Mouse (Mus musculus) common myeloid progenitor, adult 5-6 weeks (primary cell): ENCODE results near the gene Fam168b. TPM values are rescaled to one million over a fixed set of nuclear protein-coding genes. Genes with fewer than 3 reads are reported as not detected.

Experiments
- ATAC-seq: replicated peaks from 2 replicates; pipeline ENCODE4 v1.8.0; 2016; ENCODE audit warnings: low read depth, mild to moderate bottlenecking, moderate TSS enrichment, inconsistent platforms; ENCODE audit not compliant: poor library complexity, severe bottlenecking
- total RNA-seq: library from RNA; stranded (forward); fragments of 200-1000, 187-1606 nt; gene quantifications from 2 replicates; pipeline ENCODE4 v1.2.3, GENCODE M21; 2017

Fam168b gene
- total RNA-seq, 1 experiment from 2014 or later = 63.7 TPM

DNA sequence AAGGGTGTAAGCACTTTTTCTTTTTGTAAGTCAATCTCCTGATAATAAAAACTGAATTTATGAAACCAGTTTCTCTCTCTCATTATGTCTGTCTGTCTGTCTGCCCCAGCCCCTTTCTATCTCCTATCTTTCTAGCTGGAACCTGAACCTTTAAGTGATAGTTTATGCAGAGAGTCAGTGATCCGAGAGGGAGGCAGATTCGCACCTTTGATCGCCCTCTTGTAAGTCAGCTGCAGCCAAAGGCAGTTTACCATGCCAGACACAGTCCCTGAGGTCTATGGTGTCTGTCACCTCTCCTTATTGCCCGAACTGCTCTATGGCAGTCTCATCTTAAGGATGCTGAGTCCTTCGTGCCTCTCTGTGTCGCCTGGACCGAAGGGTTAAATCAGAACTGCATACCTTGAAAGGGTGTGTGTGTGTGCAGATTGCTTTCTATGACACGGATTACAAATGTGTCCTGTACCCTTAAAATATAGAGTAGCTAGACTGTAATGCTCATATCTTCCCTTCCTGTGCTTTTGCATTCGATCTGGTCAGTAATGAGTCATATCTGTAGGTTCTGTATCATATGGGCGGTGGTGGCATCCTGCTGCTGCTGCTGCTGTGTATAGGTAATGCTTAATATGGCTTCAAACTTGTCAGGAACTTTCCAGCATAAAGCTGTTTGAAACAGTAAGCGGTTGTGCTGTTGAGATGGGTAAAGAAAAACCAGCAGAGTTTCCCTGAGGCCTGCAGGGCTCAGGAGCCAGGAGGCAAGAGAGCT lies 9.4 kb upstream of the Fam168b start:
- ATAC-seq = no peak

DNA sequence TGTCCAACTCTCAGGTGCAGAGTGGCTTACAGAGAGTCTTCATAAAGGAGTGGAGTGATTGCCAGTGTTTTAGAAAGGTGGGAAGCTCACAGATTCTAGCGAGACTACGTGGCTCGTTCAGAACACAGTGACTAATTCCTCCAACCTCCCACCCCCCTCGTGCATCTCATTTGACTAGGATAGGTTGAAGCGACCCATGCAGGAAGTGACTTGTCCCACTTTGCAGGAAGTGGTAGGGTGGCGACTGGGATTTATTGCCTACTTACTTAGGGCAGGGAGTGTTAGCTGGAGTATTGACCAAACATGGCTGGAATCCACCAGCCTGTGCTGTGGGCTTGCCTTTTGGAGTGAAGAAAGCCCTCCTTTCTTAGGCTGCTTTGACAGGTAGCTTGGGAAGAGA lies 8.7 kb upstream of the Fam168b start:
- ATAC-seq = peak; percentile 59

DNA sequence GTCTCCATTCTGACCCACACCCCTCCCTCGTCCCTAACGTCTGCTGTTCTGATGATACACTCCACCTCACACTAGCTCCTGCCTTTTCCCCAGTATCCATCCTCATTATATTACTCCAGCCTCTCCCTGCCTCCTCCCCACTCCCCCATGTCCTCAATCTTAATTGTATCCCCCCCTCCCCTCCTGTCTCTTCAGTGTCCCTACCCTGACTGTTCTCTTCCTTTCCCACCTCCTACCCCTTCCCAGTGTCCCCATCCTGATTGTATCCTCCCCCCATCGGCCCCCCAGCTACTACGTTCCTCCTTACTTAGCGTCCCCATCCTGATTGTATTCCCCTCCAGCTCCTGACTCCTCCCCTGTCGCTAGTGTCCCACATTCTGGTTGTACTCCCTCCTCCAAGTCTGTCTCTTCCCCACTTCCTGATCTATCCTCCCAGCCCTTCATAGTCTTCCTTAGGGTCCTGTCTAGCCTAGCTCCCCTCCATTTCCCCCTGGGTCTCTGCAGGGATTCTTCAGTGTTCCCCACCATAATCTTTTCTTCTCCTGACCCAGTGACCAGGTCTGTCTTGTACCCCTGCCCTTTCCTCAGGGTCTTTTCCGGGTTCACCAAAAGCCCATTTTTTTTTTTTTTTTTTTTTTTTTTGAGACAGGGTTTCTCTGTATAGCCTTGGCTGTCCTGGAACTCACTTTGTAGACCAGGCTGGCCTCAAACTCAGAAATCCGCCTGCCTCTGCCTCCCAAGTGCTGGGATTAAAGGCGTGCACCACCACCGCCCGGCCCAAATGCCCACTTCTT lies 7.7 kb upstream of the Fam168b start:
- ATAC-seq = no peak

DNA sequence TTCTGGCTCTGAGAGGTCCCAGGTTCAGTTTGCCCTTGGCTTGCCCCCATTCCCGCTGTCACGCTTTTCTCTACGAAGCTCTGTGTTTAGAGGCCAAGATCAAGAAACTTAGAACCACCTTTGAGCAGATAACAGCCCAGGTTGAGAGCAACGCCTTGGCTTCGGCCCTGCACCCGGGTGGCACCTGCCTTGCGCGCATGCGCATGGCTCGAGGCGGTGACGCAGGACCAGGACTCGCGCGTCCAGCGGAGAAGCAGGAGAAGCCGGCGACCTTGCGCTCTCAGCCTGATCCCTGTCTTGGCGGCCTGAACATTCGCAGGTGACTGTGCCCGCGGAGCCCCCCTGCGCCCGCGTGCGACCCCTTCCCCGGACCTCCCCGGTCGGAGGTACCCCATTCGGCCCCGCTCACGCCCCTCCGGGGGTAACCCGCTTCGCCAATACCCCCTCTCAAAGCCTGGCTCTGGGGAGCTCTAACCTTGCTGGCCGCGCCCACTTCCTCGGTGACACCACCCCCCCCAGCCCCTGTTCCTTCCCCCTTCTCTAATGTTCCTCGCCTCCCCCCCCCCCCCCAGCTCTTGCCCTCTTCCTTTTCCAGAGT lies 7.0 kb upstream of the Fam168b start, which contains the start of gene Plekhb2:
Plekhb2 (plus strand) TSS at position 232 of the 598 bp plus-strand sequence.
- peak; percentile 84 for ATAC-seq

GRCm38 (mm10) chr1:34847070-34847469 lies 4.2 kb upstream of the Fam168b start:
- no peak for ATAC-seq

GRCm38 (mm10) chr1:34842389-34842861 lies 440 bp downstream of the Fam168b start:
- ATAC-seq = peak; percentile 7; the same call in 1 of the 2 replicates

GRCm38 (mm10) chr1:34841709-34842388 lies 1.0 kb downstream of the Fam168b start:
- no peak for ATAC-seq

DNA sequence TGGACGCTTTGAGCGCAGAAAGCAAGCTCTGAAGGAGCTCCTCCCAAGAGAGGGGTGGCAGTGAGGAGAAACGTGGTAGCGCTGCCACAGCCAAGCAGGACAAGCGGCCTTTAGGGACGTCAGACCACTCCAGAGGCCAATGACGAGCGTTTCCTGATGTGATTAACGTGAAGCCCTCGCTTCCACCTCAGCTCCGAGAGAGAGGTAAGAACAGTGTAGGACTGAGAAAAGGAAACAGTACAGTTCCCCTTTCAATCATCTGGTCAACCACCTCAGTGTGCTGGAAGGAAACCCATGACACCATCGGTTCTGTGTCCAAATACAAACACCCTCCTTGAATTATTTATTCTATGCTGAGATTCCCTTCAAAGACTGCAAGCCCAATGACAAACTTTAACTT lies 3.6 kb downstream of the Fam168b start:
- peak; percentile 55 for ATAC-seq

GRCm38 (mm10) chr1:34837951-34838689 lies 4.7 kb downstream of the Fam168b start:
- peak; percentile 53 for ATAC-seq

DNA sequence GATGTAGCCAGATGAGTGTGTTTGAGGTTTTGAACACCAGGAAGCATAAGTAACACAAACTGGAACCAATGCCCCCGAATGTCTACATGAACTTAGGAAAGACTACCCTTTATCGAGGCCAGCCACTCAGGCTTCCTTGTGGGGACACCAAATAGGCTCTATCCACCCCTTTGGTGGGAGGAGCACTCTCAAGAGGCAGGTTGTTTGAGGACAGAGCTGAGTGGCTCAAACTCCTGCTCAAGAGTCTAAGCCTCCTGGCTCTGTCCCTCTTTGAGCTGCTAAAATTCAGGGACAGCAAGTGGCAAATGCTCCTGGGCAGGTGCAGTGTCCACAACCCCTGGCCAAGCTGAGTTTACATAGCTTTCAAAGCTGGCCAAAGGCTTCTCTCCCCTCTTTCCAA lies 8.0 kb downstream of the Fam168b start:
- no peak for ATAC-seq

- ATAC-seq = no peak
These were observed 11.5 kb downstream of the Fam168b start for GRCm38 (mm10) chr1:34831381-34831780.

GRCm38 (mm10) chr1:34830934-34831333 lies 11.9 kb downstream of the Fam168b start:
- ATAC-seq = no peak

GRCm38 (mm10) chr1:34828528-34829294 lies 14.2 kb downstream of the Fam168b start:
- no peak for ATAC-seq

DNA sequence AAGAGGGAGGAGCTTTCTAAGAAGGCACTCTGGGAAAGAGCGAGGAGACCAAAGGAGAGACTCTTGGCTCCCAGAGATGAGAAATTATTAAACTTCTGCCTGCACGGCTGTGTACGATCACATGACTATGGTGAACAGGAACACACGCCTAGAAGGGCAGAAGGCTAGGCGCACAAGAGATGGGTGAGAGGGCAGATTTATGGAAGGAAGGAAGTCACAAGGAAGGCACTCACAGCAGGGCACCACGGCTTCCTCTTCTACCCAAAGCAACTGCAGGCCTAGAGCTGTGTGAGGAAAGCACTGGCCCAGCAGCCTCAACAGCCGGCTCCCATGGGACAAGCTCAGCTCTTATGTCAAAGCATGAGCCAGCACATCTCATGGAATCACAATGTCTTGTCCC lies 15.0 kb downstream of the Fam168b start:
- ATAC-seq = 0 out of 2 replicates have a peak, but pooled peaks have one; percentile 45

GRCm38 (mm10) chr1:34825909-34826308 lies 17.0 kb downstream of the Fam168b start:
- ATAC-seq = no peak

DNA sequence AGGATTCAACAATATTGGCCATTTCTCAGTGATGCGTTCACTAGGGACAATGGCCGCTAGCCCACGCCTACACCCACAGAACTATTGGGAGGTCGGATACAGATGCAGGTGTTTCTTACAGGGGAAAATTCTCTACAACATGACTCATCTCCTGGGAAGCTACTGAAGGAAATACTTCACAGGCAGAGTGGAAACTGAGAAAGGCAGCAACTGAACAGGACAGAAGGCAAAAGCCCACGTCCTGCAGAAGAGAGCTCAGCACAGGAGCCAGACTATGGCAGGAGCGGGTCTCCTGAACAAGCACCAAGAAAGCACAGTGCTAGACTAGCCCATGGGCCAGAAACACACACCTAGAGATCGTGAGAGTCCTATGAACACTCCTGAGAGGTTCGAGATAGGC lies 18.7 kb downstream of the Fam168b start:
- no peak for ATAC-seq

DNA sequence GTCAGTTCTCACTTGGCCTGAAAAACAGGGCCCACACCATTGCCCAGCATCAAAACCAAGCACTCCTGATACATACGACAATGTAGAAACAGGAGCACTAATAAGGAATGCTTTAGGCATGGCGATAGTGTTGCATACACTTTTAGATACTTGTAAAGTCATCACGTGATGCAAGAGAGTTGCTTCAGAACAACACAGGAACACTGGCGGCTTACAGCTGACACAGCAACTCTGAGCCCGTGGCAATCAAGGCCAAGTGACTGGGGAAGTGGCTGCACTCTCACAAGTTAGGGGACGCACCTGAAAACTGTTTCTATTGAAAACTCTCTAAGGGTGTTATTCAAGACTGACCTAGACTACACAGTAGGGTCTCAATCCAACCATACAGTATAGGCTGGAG lies 19.5 kb downstream of the Fam168b start:
- ATAC-seq = no peak

DNA sequence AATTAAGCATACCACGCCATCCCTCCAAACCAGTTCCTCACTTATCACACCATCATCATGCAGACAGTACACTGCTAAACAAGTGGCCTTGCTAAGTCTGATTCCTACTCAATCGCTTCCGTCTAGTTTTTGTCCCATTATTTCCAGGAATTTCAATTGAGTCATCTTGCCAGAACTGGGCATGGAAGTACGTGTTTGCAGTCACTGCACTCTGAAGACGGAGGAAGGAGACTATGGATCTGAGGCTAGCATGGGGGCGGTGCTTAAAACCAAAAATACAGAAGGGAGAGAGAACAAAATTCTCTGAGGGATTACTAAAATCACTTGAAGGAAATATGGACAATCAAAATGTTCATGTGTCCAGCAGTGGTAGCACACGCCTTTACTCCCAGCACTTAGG lies 20.1 kb downstream of the Fam168b start:
- no peak for ATAC-seq

DNA sequence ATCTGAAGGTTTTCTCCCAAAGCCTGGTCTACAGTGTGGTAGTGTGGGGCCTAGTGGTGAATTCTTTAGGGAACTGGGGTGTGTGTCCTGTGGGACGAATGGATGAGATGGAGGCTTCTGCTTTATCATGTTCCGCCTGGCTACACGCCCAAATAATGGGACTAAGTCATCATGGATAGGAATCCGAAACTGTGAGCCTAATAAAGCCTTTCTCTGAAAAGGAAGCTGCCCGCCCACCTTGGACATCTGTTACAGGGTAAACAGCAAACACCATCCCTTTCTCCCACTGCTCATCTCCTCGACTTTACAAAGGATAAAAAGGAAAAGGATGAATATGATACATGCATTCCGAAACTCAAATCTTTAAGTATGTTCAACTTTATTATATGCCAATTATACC lies 20.9 kb downstream of the Fam168b start:
- no peak for ATAC-seq
